Mouse (Mus musculus): Measurements from ENCODE around the gene Prrx1.

The Prrx1 gene

GRCm38 (mm10) chr1:163313101-163313773, at the start of gene Prrx1:
Prrx1 (minus strand) TSS chr1:163313710.
- WGBS: 3% methylated on average over 17 of the region's 17 CpGs

GRCm38 (mm10) chr1:163362202-163362601, 48.7 kb upstream of the Prrx1 start:
- 40% methylated on average over 8 of the region's 8 CpGs for WGBS

- WGBS: 73% methylated on average over 5 of the region's 5 CpGs
Measured at GRCm38 (mm10) chr1:163361376-163361775, 47.9 kb upstream of the Prrx1 start.

GRCm38 (mm10) chr1:163360796-163361195, 47.3 kb upstream of the Prrx1 start:
- WGBS: 67% methylated on average over 6 of the region's 6 CpGs

GRCm38 (mm10) chr1:163359521-163359920, 46.0 kb upstream of the Prrx1 start:
- 97% methylated on average over 3 of the region's 3 CpGs for WGBS

GRCm38 (mm10) chr1:163358165-163358564, 44.7 kb upstream of the Prrx1 start:
- 84% methylated on average over 7 of the region's 7 CpGs for WGBS

GRCm38 (mm10) chr1:163357733-163358132, 44.2 kb upstream of the Prrx1 start:
- WGBS: 72% methylated on average over 6 of the region's 6 CpGs

GRCm38 (mm10) chr1:163356167-163356566, 42.7 kb upstream of the Prrx1 start:
- 61% methylated on average over 4 of the region's 4 CpGs for WGBS

GRCm38 (mm10) chr1:163355626-163356156, 42.2 kb upstream of the Prrx1 start:
- WGBS: 53% methylated on average over 3 of the region's 3 CpGs

GRCm38 (mm10) chr1:163350988-163351387, 37.5 kb upstream of the Prrx1 start:
- 59% methylated on average over 3 of the region's 3 CpGs for WGBS

- 76% methylated on average over 5 of the region's 5 CpGs for WGBS
Measured at GRCm38 (mm10) chr1:163345541-163345940, 32.0 kb upstream of the Prrx1 start.

GRCm38 (mm10) chr1:163344931-163345330, 31.4 kb upstream of the Prrx1 start:
- WGBS: 52% methylated on average over 1 of the region's 1 CpGs

- 30% methylated on average over 3 of the region's 3 CpGs for WGBS
Measured at GRCm38 (mm10) chr1:163339219-163339561, 25.7 kb upstream of the Prrx1 start.

- 34% methylated on average over 7 of the region's 7 CpGs for WGBS
Measured at GRCm38 (mm10) chr1:163338525-163339218, 25.2 kb upstream of the Prrx1 start.

GRCm38 (mm10) chr1:163337821-163338220, 24.3 kb upstream of the Prrx1 start:
- 55% methylated on average over 2 of the region's 2 CpGs for WGBS

- 78% methylated on average over 2 of the region's 2 CpGs for WGBS
Measured at GRCm38 (mm10) chr1:163327279-163327678, 13.8 kb upstream of the Prrx1 start.

- 81% methylated on average over 3 of the region's 3 CpGs for WGBS
Measured at GRCm38 (mm10) chr1:163319669-163320571, 6.4 kb upstream of the Prrx1 start.

- 70% methylated on average over 1 of the region's 1 CpGs for WGBS
Measured at GRCm38 (mm10) chr1:163316920-163317319, 3.4 kb upstream of the Prrx1 start.

- 20% methylated on average over 23 of the region's 23 CpGs for WGBS
Measured at GRCm38 (mm10) chr1:163314829-163315301, 1.4 kb upstream of the Prrx1 start.

GRCm38 (mm10) chr1:163313921-163314725, 613 bp upstream of the Prrx1 start:
- WGBS: 5% methylated on average over 21 of the region's 21 CpGs

All from cerebral cortex, adult 2 months (tissue).